Mouse (Mus musculus): ENCODE results near the gene Iffo2. TPM values are rescaled to one million over a fixed set of nuclear protein-coding genes. Genes with fewer than 3 reads are reported as not detected.

Gene Iffo2
- polyA plus RNA-seq, 1 experiment from 2014 or later: 4.2 TPM

- H3K4me2 ChIP-seq (replicated peaks): peak overlapping the region; percentile 94
- peaks cover 30% of the 10 kb centered on the region for H3K27me3 ChIP-seq
- H3K4me1 ChIP-seq: peaks cover 44% of the 10 kb centered on the region
- no peak overlapping the region for H3K9ac ChIP-seq (replicated peaks)
- H3K27ac ChIP-seq (replicated peaks): no peak overlapping the region
- no peaks in the 10 kb centered on the region for H3K9me3 ChIP-seq
- 54% methylated on average over 14 of the region's 14 CpGs for WGBS
- H3K36me3 ChIP-seq: no peaks in the 10 kb centered on the region
- H3K4me3 ChIP-seq: peak overlapping the region; percentile 76
- no peak for ATAC-seq (ENCODE audit: low FRiP score, low read depth)
Measured at GRCm38 (mm10) chr4:139576251-139576880, 46.0 kb downstream of the Iffo2 start.

GRCm38 (mm10) chr4:139577006-139577405 is 46.7 kb downstream of the Iffo2 start:
- no peak overlapping the region for H3K9ac ChIP-seq (replicated peaks)
- H3K4me1 ChIP-seq: peaks cover 48% of the 10 kb centered on the region
- peak overlapping the region; percentile 76; the same call in 1 of the 2 replicates for H3K4me3 ChIP-seq

GRCm38 (mm10) chr4:139578389-139578788 is 48.0 kb downstream of the Iffo2 start:
- 93% methylated on average over 8 of the region's 8 CpGs for WGBS
- peaks cover 13% of the 10 kb centered on the region for H3K27me3 ChIP-seq
- no peak for ATAC-seq (ENCODE audit: low FRiP score, low read depth)
- peaks cover 51% of the 10 kb centered on the region for H3K4me1 ChIP-seq
- no peak overlapping the region for H3K4me3 ChIP-seq
- no peaks in the 10 kb centered on the region for H3K36me3 ChIP-seq
- H3K9me3 ChIP-seq: no peaks in the 10 kb centered on the region
- H3K9ac ChIP-seq (replicated peaks): no peak overlapping the region
- H3K27ac ChIP-seq (replicated peaks): no peak overlapping the region
- no peak overlapping the region for H3K4me2 ChIP-seq (replicated peaks)

More at GRCm38 (mm10) chr4:139577006-139577405, 46.7 kb downstream of the Iffo2 start:
- Histone ChIP-seq H3K4me2 (replicated peaks) (peak overlapping the region; percentile 94), H3K36me3 (no peaks in the 10 kb centered on the region), H3K27ac (replicated peaks) (no peak overlapping the region), H3K9me3 (no peaks in the 10 kb centered on the region), H3K27me3 (peaks cover 26% of the 10 kb centered on the region)
- 86% methylated on average over 7 of the region's 7 CpGs for WGBS
- no peak for ATAC-seq (ENCODE audit: low FRiP score, low read depth)

GRCm38 (mm10) chr4:139579003-139579402 is 48.7 kb downstream of the Iffo2 start:
- H3K36me3 ChIP-seq: no peaks in the 10 kb centered on the region
- H3K27ac ChIP-seq (replicated peaks): no peak overlapping the region
- H3K4me2 ChIP-seq (replicated peaks): no peak overlapping the region
- no peak overlapping the region for H3K4me3 ChIP-seq
- peaks cover 12% of the 10 kb centered on the region; the same call in 1 of the 2 replicates for H3K27me3 ChIP-seq
- WGBS: 62% methylated on average over 10 of the region's 10 CpGs
- H3K4me1 ChIP-seq: peaks cover 46% of the 10 kb centered on the region
- no peak overlapping the region for H3K9ac ChIP-seq (replicated peaks)
- no peak for ATAC-seq (ENCODE audit: low FRiP score, low read depth)
- H3K9me3 ChIP-seq: no peaks in the 10 kb centered on the region

GRCm38 (mm10) chr4:139579466-139579865 is 49.1 kb downstream of the Iffo2 start:
- Histone ChIP-seq H3K36me3 (no peaks in the 10 kb centered on the region), H3K4me1 (peaks cover 49% of the 10 kb centered on the region), H3K4me2 (replicated peaks) (no peak overlapping the region), H3K9ac (replicated peaks) (no peak overlapping the region), H3K27me3 (peaks cover 12% of the 10 kb centered on the region; the same call in 1 of the 2 replicates), H3K9me3 (no peaks in the 10 kb centered on the region), H3K4me3 (no peak overlapping the region), H3K27ac (replicated peaks) (no peak overlapping the region)
- no peak for ATAC-seq (ENCODE audit: low FRiP score, low read depth)
- 70% methylated on average over 6 of the region's 6 CpGs for WGBS

GRCm38 (mm10) chr4:139580663-139581336 is 50.5 kb downstream of the Iffo2 start:
- ATAC-seq (ENCODE audit: low FRiP score, low read depth): no peak
- WGBS: 7% methylated on average over 15 of the region's 15 CpGs
- Histone ChIP-seq H3K4me2 (replicated peaks) (peak overlapping the region; percentile 31), H3K27ac (replicated peaks) (peak overlapping the region; percentile 46), H3K4me3 (no peak overlapping the region), H3K9ac (replicated peaks) (peak overlapping the region; percentile 39), H3K27me3 (peaks cover 12% of the 10 kb centered on the region; the same call in 1 of the 2 replicates), H3K9me3 (no peaks in the 10 kb centered on the region), H3K36me3 (no peaks in the 10 kb centered on the region), H3K4me1 (peaks cover 45% of the 10 kb centered on the region)

GRCm38 (mm10) chr4:139581427-139582051 is 51.2 kb downstream of the Iffo2 start:
- H3K27ac ChIP-seq (replicated peaks): peak overlapping the region; percentile 43
- no peak for ATAC-seq (ENCODE audit: low FRiP score, low read depth)
- no peak overlapping the region for H3K4me3 ChIP-seq
- peaks cover 37% of the 10 kb centered on the region for H3K4me1 ChIP-seq
- H3K9ac ChIP-seq (replicated peaks): 0 out of 2 replicates have a peak overlapping the region, but pooled peaks have one; percentile 17
- H3K27me3 ChIP-seq: peaks cover 12% of the 10 kb centered on the region; the same call in 1 of the 2 replicates
- peak overlapping the region; percentile 31 for H3K4me2 ChIP-seq (replicated peaks)
- WGBS: 46% methylated on average over 6 of the region's 6 CpGs
- no peaks in the 10 kb centered on the region for H3K36me3 ChIP-seq
- no peaks in the 10 kb centered on the region for H3K9me3 ChIP-seq

- Histone ChIP-seq H3K4me2 (replicated peaks) (no peak overlapping the region), H3K9ac (replicated peaks) (no peak overlapping the region), H3K4me3 (no peak overlapping the region), H3K36me3 (no peaks in the 10 kb centered on the region), H3K27ac (replicated peaks) (no peak overlapping the region), H3K27me3 (0 out of 2 replicates have a peak, but pooled peaks cover 6% of the 10 kb centered on the region), H3K4me1 (peaks cover 32% of the 10 kb centered on the region), H3K9me3 (no peaks in the 10 kb centered on the region)
- ATAC-seq (ENCODE audit: low FRiP score, low read depth): no peak
- WGBS: 84% methylated on average over 6 of the region's 6 CpGs
Measured at GRCm38 (mm10) chr4:139582346-139582745, 52.0 kb downstream of the Iffo2 start.

- Histone ChIP-seq H3K27me3 (0 out of 2 replicates have a peak, but pooled peaks cover 6% of the 10 kb centered on the region), H3K4me1 (peaks cover 32% of the 10 kb centered on the region), H3K9me3 (no peaks in the 10 kb centered on the region), H3K36me3 (no peaks in the 10 kb centered on the region), H3K4me2 (replicated peaks) (no peak overlapping the region), H3K4me3 (no peak overlapping the region), H3K27ac (replicated peaks) (no peak overlapping the region), H3K9ac (replicated peaks) (no peak overlapping the region)
- 38% methylated on average over 3 of the region's 3 CpGs for WGBS
- no peak for ATAC-seq (ENCODE audit: low FRiP score, low read depth)
Measured at GRCm38 (mm10) chr4:139582903-139583302, 52.6 kb downstream of the Iffo2 start.

- no peaks in the 10 kb centered on the region for H3K36me3 ChIP-seq
- no peak overlapping the region for H3K4me2 ChIP-seq (replicated peaks)
- no peak overlapping the region for H3K9ac ChIP-seq (replicated peaks)
- WGBS: 84% methylated on average over 11 of the region's 11 CpGs
- ATAC-seq (ENCODE audit: low FRiP score, low read depth): no peak
- H3K27ac ChIP-seq (replicated peaks): no peak overlapping the region
- H3K4me1 ChIP-seq: peaks cover 32% of the 10 kb centered on the region
- no peaks in the 10 kb centered on the region for H3K9me3 ChIP-seq
- H3K4me3 ChIP-seq: no peak overlapping the region
- no peaks in the 10 kb centered on the region for H3K27me3 ChIP-seq
Measured at GRCm38 (mm10) chr4:139583629-139584245, 53.4 kb downstream of the Iffo2 start.

GRCm38 (mm10) chr4:139584704-139585103 is 54.4 kb downstream of the Iffo2 start:
- ATAC-seq (ENCODE audit: low FRiP score, low read depth): no peak
- Histone ChIP-seq H3K36me3 (no peaks in the 10 kb centered on the region), H3K27me3 (no peaks in the 10 kb centered on the region), H3K9me3 (no peaks in the 10 kb centered on the region), H3K4me1 (peaks cover 32% of the 10 kb centered on the region), H3K4me3 (no peak overlapping the region), H3K4me2 (replicated peaks) (no peak overlapping the region), H3K27ac (replicated peaks) (no peak overlapping the region), H3K9ac (replicated peaks) (no peak overlapping the region)
- 80% methylated on average over 11 of the region's 11 CpGs for WGBS

- ATAC-seq (ENCODE audit: low FRiP score, low read depth): no peak
- WGBS: 86% methylated on average over 7 of the region's 7 CpGs
- Histone ChIP-seq H3K4me2 (replicated peaks) (no peak overlapping the region), H3K4me3 (no peak overlapping the region), H3K9ac (replicated peaks) (no peak overlapping the region), H3K4me1 (peaks cover 34% of the 10 kb centered on the region), H3K36me3 (no peaks in the 10 kb centered on the region), H3K27me3 (no peaks in the 10 kb centered on the region), H3K9me3 (no peaks in the 10 kb centered on the region), H3K27ac (replicated peaks) (no peak overlapping the region)
Measured at GRCm38 (mm10) chr4:139585713-139586112, 55.4 kb downstream of the Iffo2 start.
